Mouse (Mus musculus) bone marrow, adult 2 months (tissue): ENCODE data around the gene Sdsl.
A peak's percentile ranks its signal among the peaks of the same experiment; 100 is the strongest.

ENCODE experiments used
- CTCF ChIP-seq: fragments of 200-500 bp; IDR thresholded peaks from 2 replicates; pipeline ENCODE4 v1.5.1; 2011; ENCODE audit warnings: low read length, control low read depth; ENCODE audit not compliant: control insufficient read depth, insufficient read depth
- POLR2A ChIP-seq: fragments of 200-500 bp; IDR thresholded peaks from 2 replicates; pipeline ENCODE4 v1.6.1; 2011; ENCODE audit warnings: low read depth, mild to moderate bottlenecking, control low read depth, low read length, borderline replicate concordance; ENCODE audit not compliant: control insufficient read depth

DNA sequence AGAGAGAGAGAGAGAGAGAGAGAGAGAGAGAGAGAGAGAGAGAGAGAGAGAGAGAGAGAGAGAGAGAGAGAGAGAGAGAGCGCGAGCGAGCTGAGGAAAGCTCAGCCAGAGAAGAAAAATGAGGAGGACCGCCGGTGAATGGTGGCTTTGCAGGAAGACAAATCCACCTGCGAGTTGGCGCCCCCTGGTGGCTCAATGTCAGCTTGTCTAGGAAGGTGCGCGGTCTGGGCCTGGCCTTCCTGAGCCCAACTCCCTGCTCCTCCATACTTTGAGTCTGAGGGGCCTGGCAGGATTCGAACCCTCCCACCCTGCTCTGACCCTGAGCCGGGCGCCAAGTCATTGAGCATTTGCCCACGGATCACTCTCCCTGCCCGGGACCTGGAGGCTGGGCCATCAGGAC is 31.9 kb downstream of the Sdsl start:
- peak; percentile 88 for TF ChIP-seq CTCF
- no peak for TF ChIP-seq POLR2A
